Mouse (Mus musculus): Measurements from ENCODE around the gene Sprr4. TPM values are rescaled to one million over a fixed set of nuclear protein-coding genes. Genes with fewer than 3 reads are reported as not detected.
"Not testable (repeated sequence)": the region's sequence is repeated elsewhere in the genome, so short reads cannot be mapped to it uniquely, and the experiment has no call there.

Gene Sprr4
- polyA plus RNA-seq (2016; fragmentation: Nextera tagmentation; extraction: Ambion mirVana): not detected in 2 replicates

- H3K9me3 ChIP-seq (replicated peaks): no peaks in the 10 kb centered on the region
- no peak within 1 kb of the TSS for H3K9ac ChIP-seq
- H3K4me2 ChIP-seq: no peak within 1 kb of the TSS
- no peak for ATAC-seq (ENCODE audit: insufficient number of reproducible peaks, low FRiP score)
- no peaks in the 10 kb centered on the region for H3K4me1 ChIP-seq (replicated peaks)
- H3K4me3 ChIP-seq: no peak within 1 kb of the TSS
- no peaks in the 10 kb centered on the region for H3K36me3 ChIP-seq
- no peak within 1 kb of the TSS for H3K27ac ChIP-seq (ENCODE audit: poor library complexity, severe bottlenecking)
- 67% methylated on average over 1 of the region's 1 CpGs for WGBS
- H3K27me3 ChIP-seq (replicated peaks): no peaks in the 10 kb centered on the region
Measured at GRCm38 (mm10) chr3:92500393-92500792, at the start of gene Sprr4. Gene Sprr4 (minus strand): TSS chr3:92500493.

- Histone ChIP-seq H3K4me3 (no peak within 1 kb of the TSS), H3K27ac (ENCODE audit: poor library complexity, severe bottlenecking) (no peak within 1 kb of the TSS), H3K9me3 (replicated peaks) (no peaks in the 10 kb centered on the region), H3K4me1 (replicated peaks) (no peaks in the 10 kb centered on the region), H3K4me2 (no peak within 1 kb of the TSS), H3K9ac (no peak within 1 kb of the TSS), H3K27me3 (replicated peaks) (no peaks in the 10 kb centered on the region), H3K36me3 (no peaks in the 10 kb centered on the region)
- WGBS: 79% methylated on average over 3 of the region's 3 CpGs
- ATAC-seq (ENCODE audit: insufficient number of reproducible peaks, low FRiP score): no peak
Measured at GRCm38 (mm10) chr3:92534411-92534810, 34.1 kb upstream of the Sprr4 start, which contains the start of gene 2310046K23Rik. Gene 2310046K23Rik (minus strand): TSS chr3:92534511.

GRCm38 (mm10) chr3:92512325-92512724 lies 12.0 kb upstream of the Sprr4 start:
- H3K36me3 ChIP-seq: no peaks in the 10 kb centered on the region
- H3K4me3 ChIP-seq: no peak overlapping the region
- no peaks in the 10 kb centered on the region for H3K4me1 ChIP-seq (replicated peaks)
- no peak overlapping the region for H3K9ac ChIP-seq
- no peak for ATAC-seq (ENCODE audit: insufficient number of reproducible peaks, low FRiP score)
- H3K4me2 ChIP-seq: no peak overlapping the region
- H3K9me3 ChIP-seq (replicated peaks): no peaks in the 10 kb centered on the region
- no peaks in the 10 kb centered on the region for H3K27me3 ChIP-seq (replicated peaks)
- H3K27ac ChIP-seq (ENCODE audit: poor library complexity, severe bottlenecking): no peak overlapping the region

- no peak overlapping the region for H3K27ac ChIP-seq (ENCODE audit: poor library complexity, severe bottlenecking)
- no peak overlapping the region for H3K9ac ChIP-seq
- no peaks in the 10 kb centered on the region for H3K9me3 ChIP-seq (replicated peaks)
- ATAC-seq (ENCODE audit: insufficient number of reproducible peaks, low FRiP score): peak; percentile 57; the same call in 1 of the 2 replicates
- H3K4me3 ChIP-seq: no peak overlapping the region
- no peak overlapping the region for H3K4me2 ChIP-seq
- no peaks in the 10 kb centered on the region for H3K4me1 ChIP-seq (replicated peaks)
- H3K27me3 ChIP-seq (replicated peaks): no peaks in the 10 kb centered on the region
- H3K36me3 ChIP-seq: no peaks in the 10 kb centered on the region
Measured at GRCm38 (mm10) chr3:92510786-92511185, 10.5 kb upstream of the Sprr4 start.

- Histone ChIP-seq H3K27me3 (replicated peaks) (no peaks in the 10 kb centered on the region), H3K4me2 (no peak overlapping the region), H3K27ac (ENCODE audit: poor library complexity, severe bottlenecking) (no peak overlapping the region), H3K9me3 (replicated peaks) (no peaks in the 10 kb centered on the region), H3K9ac (no peak overlapping the region), H3K4me3 (no peak overlapping the region), H3K36me3 (no peaks in the 10 kb centered on the region), H3K4me1 (replicated peaks) (no peaks in the 10 kb centered on the region)
- WGBS: 84% methylated on average over 1 of the region's 1 CpGs
- no peak for ATAC-seq (ENCODE audit: insufficient number of reproducible peaks, low FRiP score)
Measured at GRCm38 (mm10) chr3:92508185-92508584, 7.9 kb upstream of the Sprr4 start.

GRCm38 (mm10) chr3:92503528-92503927 lies 3.2 kb upstream of the Sprr4 start:
- no peaks in the 10 kb centered on the region for H3K27me3 ChIP-seq (replicated peaks)
- no peak overlapping the region for H3K27ac ChIP-seq (ENCODE audit: poor library complexity, severe bottlenecking)
- H3K9me3 ChIP-seq (replicated peaks): no peaks in the 10 kb centered on the region
- H3K4me3 ChIP-seq: no peak overlapping the region
- no peaks in the 10 kb centered on the region for H3K36me3 ChIP-seq
- no peak for ATAC-seq (ENCODE audit: insufficient number of reproducible peaks, low FRiP score)
- H3K4me1 ChIP-seq (replicated peaks): no peaks in the 10 kb centered on the region
- no peak overlapping the region for H3K9ac ChIP-seq
- H3K4me2 ChIP-seq: no peak overlapping the region

- not testable (repeated sequence) for ATAC-seq (ENCODE audit: insufficient number of reproducible peaks, low FRiP score); H3K9me3 ChIP-seq (replicated peaks); H3K4me3 ChIP-seq; H3K27ac ChIP-seq (ENCODE audit: poor library complexity, severe bottlenecking); H3K4me1 ChIP-seq (replicated peaks); H3K4me2 ChIP-seq; H3K27me3 ChIP-seq (replicated peaks); H3K9ac ChIP-seq; H3K36me3 ChIP-seq
Measured at GRCm38 (mm10) chr3:92490262-92490661, 10.0 kb downstream of the Sprr4 start.

- no peaks in the 10 kb centered on the region for H3K4me1 ChIP-seq (replicated peaks)
- 41% methylated on average over 1 of the region's 1 CpGs for WGBS
- ATAC-seq (ENCODE audit: insufficient number of reproducible peaks, low FRiP score): no peak
Measured at GRCm38 (mm10) chr3:92486307-92486706, 14.0 kb downstream of the Sprr4 start.

GRCm38 (mm10) chr3:92485863-92486262 lies 14.4 kb downstream of the Sprr4 start, which contains the start of gene Sprr1a:
Gene Sprr1a (minus strand): TSS chr3:92485895.
- Histone ChIP-seq H3K9me3 (replicated peaks) (no peaks in the 10 kb centered on the region), H3K27me3 (replicated peaks) (no peaks in the 10 kb centered on the region), H3K4me1 (replicated peaks) (no peaks in the 10 kb centered on the region), H3K27ac (ENCODE audit: poor library complexity, severe bottlenecking) (no peak within 1 kb of the TSS), H3K36me3 (no peaks in the 10 kb centered on the region), H3K4me3 (no peak within 1 kb of the TSS), H3K4me2 (no peak within 1 kb of the TSS), H3K9ac (no peak within 1 kb of the TSS)
- ATAC-seq (ENCODE audit: insufficient number of reproducible peaks, low FRiP score): no peak

More at GRCm38 (mm10) chr3:92486307-92486706, 14.0 kb downstream of the Sprr4 start:
- Histone ChIP-seq H3K4me2 (no peak overlapping the region), H3K9ac (no peak overlapping the region), H3K27me3 (replicated peaks) (no peaks in the 10 kb centered on the region), H3K36me3 (no peaks in the 10 kb centered on the region), H3K4me3 (no peak overlapping the region), H3K9me3 (replicated peaks) (no peaks in the 10 kb centered on the region), H3K27ac (ENCODE audit: poor library complexity, severe bottlenecking) (no peak overlapping the region)

GRCm38 (mm10) chr3:92481249-92481648 lies 19.0 kb downstream of the Sprr4 start:
- H3K27me3 ChIP-seq (replicated peaks); H3K4me1 ChIP-seq (replicated peaks); H3K9me3 ChIP-seq (replicated peaks); H3K4me2 ChIP-seq; H3K36me3 ChIP-seq; H3K4me3 ChIP-seq; H3K9ac ChIP-seq; ATAC-seq (ENCODE audit: insufficient number of reproducible peaks, low FRiP score); H3K27ac ChIP-seq (ENCODE audit: poor library complexity, severe bottlenecking): not testable (repeated sequence)

GRCm38 (mm10) chr3:92470111-92470510 lies 30.2 kb downstream of the Sprr4 start:
- Histone ChIP-seq H3K27ac (ENCODE audit: poor library complexity, severe bottlenecking) (no peak overlapping the region), H3K4me1 (replicated peaks) (no peaks in the 10 kb centered on the region), H3K4me3 (no peak overlapping the region), H3K9me3 (replicated peaks) (no peaks in the 10 kb centered on the region), H3K4me2 (no peak overlapping the region), H3K9ac (no peak overlapping the region), H3K27me3 (replicated peaks) (no peaks in the 10 kb centered on the region), H3K36me3 (no peaks in the 10 kb centered on the region)
- WGBS: 71% methylated on average over 2 of the region's 2 CpGs
- ATAC-seq (ENCODE audit: insufficient number of reproducible peaks, low FRiP score): no peak

GRCm38 (mm10) chr3:92467424-92467823 lies 32.9 kb downstream of the Sprr4 start:
- no peak overlapping the region for H3K4me2 ChIP-seq
- no peaks in the 10 kb centered on the region for H3K9me3 ChIP-seq (replicated peaks)
- no peaks in the 10 kb centered on the region for H3K4me1 ChIP-seq (replicated peaks)
- no peaks in the 10 kb centered on the region for H3K27me3 ChIP-seq (replicated peaks)
- ATAC-seq (ENCODE audit: insufficient number of reproducible peaks, low FRiP score): no peak
- H3K27ac ChIP-seq (ENCODE audit: poor library complexity, severe bottlenecking): no peak overlapping the region
- no peak overlapping the region for H3K4me3 ChIP-seq
- H3K36me3 ChIP-seq: no peaks in the 10 kb centered on the region
- no peak overlapping the region for H3K9ac ChIP-seq

All from heart, embryonic 12.5 days (tissue).